Mouse (Mus musculus): ENCODE data around the gene H2-T22.
"Not testable (repeated sequence)": the region's sequence is repeated elsewhere in the genome, so short reads cannot be mapped to it uniquely, and the experiment has no call there.

The H2-T22 gene

GRCm38 (mm10) chr17:36030046-36030702 lies 12.4 kb downstream of the H2-T22 start:
- DNase-seq (ENCODE audit: low read depth, low spot score) = peak; percentile 51

- DNase-seq (ENCODE audit: low read depth, low spot score) = no peak
These were observed 13.5 kb downstream of the H2-T22 start for GRCm38 (mm10) chr17:36028879-36029619.

GRCm38 (mm10) chr17:36027663-36028062 lies 14.9 kb downstream of the H2-T22 start:
- no peak for DNase-seq (ENCODE audit: low read depth, low spot score)

GRCm38 (mm10) chr17:36025901-36026300 lies 16.6 kb downstream of the H2-T22 start:
- DNase-seq (ENCODE audit: low read depth, low spot score) = no peak

GRCm38 (mm10) chr17:36025197-36025596 lies 17.4 kb downstream of the H2-T22 start:
- no peak for DNase-seq (ENCODE audit: low read depth, low spot score)

GRCm38 (mm10) chr17:36023710-36024654 lies 18.6 kb downstream of the H2-T22 start:
- DNase-seq (ENCODE audit: low read depth, low spot score) = no peak

- no peak for DNase-seq (ENCODE audit: low read depth, low spot score)
These were observed 19.6 kb downstream of the H2-T22 start for GRCm38 (mm10) chr17:36022922-36023321.

GRCm38 (mm10) chr17:36022098-36022497 lies 20.4 kb downstream of the H2-T22 start:
- no peak for DNase-seq (ENCODE audit: low read depth, low spot score)

GRCm38 (mm10) chr17:36021309-36021708 lies 21.2 kb downstream of the H2-T22 start:
- DNase-seq (ENCODE audit: low read depth, low spot score) = no peak

GRCm38 (mm10) chr17:36020191-36021073 lies 22.1 kb downstream of the H2-T22 start, which contains the start of gene H2-T24:
Gene H2-T24, minus strand, starts transcription at chr17:36020560.
- peak; percentile 95 for DNase-seq (ENCODE audit: low read depth, low spot score)

GRCm38 (mm10) chr17:36019519-36019918 lies 23.0 kb downstream of the H2-T22 start:
- no peak for DNase-seq (ENCODE audit: low read depth, low spot score)

GRCm38 (mm10) chr17:36018979-36019378 lies 23.6 kb downstream of the H2-T22 start:
- no peak for DNase-seq (ENCODE audit: low read depth, low spot score)

GRCm38 (mm10) chr17:36017046-36017445 lies 25.5 kb downstream of the H2-T22 start:
- DNase-seq (ENCODE audit: low read depth, low spot score) = no peak

- DNase-seq (ENCODE audit: low read depth, low spot score) = no peak
These were observed 27.6 kb downstream of the H2-T22 start for GRCm38 (mm10) chr17:36014977-36015376.

GRCm38 (mm10) chr17:36004409-36004808 lies 38.1 kb downstream of the H2-T22 start:
- not testable (repeated sequence) for DNase-seq (ENCODE audit: low read depth, low spot score)

- no peak for DNase-seq (ENCODE audit: low read depth, low spot score)
These were observed 39.2 kb downstream of the H2-T22 start for GRCm38 (mm10) chr17:36003331-36003730.

- DNase-seq (ENCODE audit: low read depth, low spot score) = peak; percentile 65
These were observed 40.6 kb downstream of the H2-T22 start for GRCm38 (mm10) chr17:36001966-36002365.

- DNase-seq (ENCODE audit: low read depth, low spot score) = no peak
These were observed 41.2 kb downstream of the H2-T22 start for GRCm38 (mm10) chr17:36001121-36001897.

- DNase-seq (ENCODE audit: low read depth, low spot score) = no peak
These were observed 42.2 kb downstream of the H2-T22 start for GRCm38 (mm10) chr17:36000349-36000748.

- DNase-seq (ENCODE audit: low read depth, low spot score) = no peak
These were observed 43.2 kb downstream of the H2-T22 start for GRCm38 (mm10) chr17:35999356-35999755.

Measured in ES-CJ7 (cell line).